Mouse (Mus musculus): ENCODE measurements at regions not wholly inside any gene's neighbourhood (a gene's known extent, or its start where the extent isn't known, plus 50 kb on each side); places are given as distances from the start of the nearest gene placed in this dataset.

- DNase-seq = no peak
Observed at GRCm38 (mm10) chr16:78013049-78013819, 288.1 kb upstream of the Cxadr start.

- DNase-seq = no peak
Observed at GRCm38 (mm10) chr16:78004016-78004415, 297.3 kb upstream of the Cxadr start.

- DNase-seq = no peak
Observed at GRCm38 (mm10) chr16:77992986-77993385, 308.3 kb upstream of the Cxadr start.

GRCm38 (mm10) chr16:77989791-77990325 is 311.4 kb upstream of the Cxadr start:
- DNase-seq = no peak

- DNase-seq = no peak
Observed at GRCm38 (mm10) chr16:77989139-77989538, 312.1 kb upstream of the Cxadr start.

- DNase-seq = no peak
Observed at GRCm38 (mm10) chr16:77986884-77987529, 314.3 kb upstream of the Cxadr start.

GRCm38 (mm10) chr16:77948785-77949184 is 346.9 kb upstream of the Gm11146 start:
- DNase-seq = no peak

GRCm38 (mm10) chr16:77945442-77945841 is 343.5 kb upstream of the Gm11146 start:
- no peak for DNase-seq

GRCm38 (mm10) chr16:77931025-77931723 is 329.3 kb upstream of the Gm11146 start:
- DNase-seq = no peak

- DNase-seq = no peak
Observed at GRCm38 (mm10) chr16:77914160-77915070, 312.5 kb upstream of the Gm11146 start.

GRCm38 (mm10) chr16:77894247-77894646 is 292.4 kb upstream of the Gm11146 start:
- DNase-seq = no peak

GRCm38 (mm10) chr16:77893690-77894089 is 291.8 kb upstream of the Gm11146 start:
- DNase-seq = no peak

- no peak for DNase-seq
Observed at GRCm38 (mm10) chr16:77892731-77893130, 290.8 kb upstream of the Gm11146 start.

- DNase-seq = no peak
Observed at GRCm38 (mm10) chr16:77889348-77889747, 287.5 kb upstream of the Gm11146 start.

GRCm38 (mm10) chr16:77885060-77885679 is 283.3 kb upstream of the Gm11146 start:
- no peak for DNase-seq

- DNase-seq = no peak
Observed at GRCm38 (mm10) chr16:77884495-77884894, 282.6 kb upstream of the Gm11146 start.

GRCm38 (mm10) chr16:77877006-77877405 is 275.1 kb upstream of the Gm11146 start:
- no peak for DNase-seq

- no peak for DNase-seq
Observed at GRCm38 (mm10) chr16:77863246-77863645, 261.4 kb upstream of the Gm11146 start.

- no peak for DNase-seq
Observed at GRCm38 (mm10) chr16:77852066-77852781, 250.3 kb upstream of the Gm11146 start.

- DNase-seq = no peak
Observed at GRCm38 (mm10) chr16:77851206-77852065, 249.5 kb upstream of the Gm11146 start.

All from adrenal gland, postnatal 25 days (tissue).